Mouse (Mus musculus) small intestine, adult 2 months (tissue): ENCODE data around the gene Rpp25. TPM values are rescaled to one million over a fixed set of nuclear protein-coding genes. Genes with fewer than 3 reads are reported as not detected.

ENCODE experiments used
- H3K27ac ChIP-seq: fragments of 200-500 bp; 2 replicates; pipeline ENCODE4 v1.5.1; 2012; ENCODE audit warnings: low read depth, low read length, control low read depth, inconsistent platforms; ENCODE audit not compliant: insufficient read depth
- H3K27me3 ChIP-seq: fragments of 200-500 bp; 2 replicates; pipeline ENCODE4 v1.6.1; 2012; ENCODE audit warnings: mild to moderate bottlenecking, moderate library complexity, low read length, inconsistent platforms; ENCODE audit not compliant: control insufficient read depth, insufficient read depth
- H3K36me3 ChIP-seq: fragments of 200-500 bp; 2 replicates; pipeline ENCODE4 v1.6.1; 2012; ENCODE audit warnings: mild to moderate bottlenecking, low read length, control low read depth, inconsistent platforms; ENCODE audit not compliant: control insufficient read depth, insufficient read depth
- H3K4me1 ChIP-seq: fragments of 200-500 bp; 2 replicates; pipeline ENCODE4 v1.6.1; 2012; ENCODE audit warnings: low read length, inconsistent platforms, mixed read lengths; ENCODE audit not compliant: control insufficient read depth, insufficient read depth, insufficient read length
- H3K4me3 ChIP-seq: fragments of 200-500 bp; 2 replicates; pipeline ENCODE4 v1.5.1; 2012; ENCODE audit warnings: low read depth, mild to moderate bottlenecking, control low read depth, inconsistent platforms, low read length, moderate library complexity
- CTCF ChIP-seq: fragments of 200-500 bp; IDR thresholded peaks from 2 replicates; pipeline ENCODE4 v1.5.1; 2012; ENCODE audit warnings: low read depth, mild to moderate bottlenecking, control low read depth, inconsistent platforms, low read length, moderate library complexity, mixed read lengths; ENCODE audit not compliant: insufficient replicate concordance, insufficient read length; ENCODE audit errors: extremely low read depth
- POLR2A ChIP-seq: fragments of 200-500 bp; IDR thresholded peaks from 2 replicates; pipeline ENCODE4 v1.6.1; 2012; ENCODE audit warnings: low read depth, mild to moderate bottlenecking, control low read depth, inconsistent platforms, low read length, moderate library complexity
- WGBS: fragments of 180-500 bp; shearing (Covaris S2); methylation state at CpG from one replicate; pipeline ENCODE4 v1.1.7; 2018; 5-methylcytosine and 5-hydroxymethylcytosine counted together
- polyA plus RNA-seq: library from polyadenylated mRNA; depleted of rRNA; stranded (reverse); fragments of >200 nt; gene quantifications from 2 replicates; pipeline ENCODE4 v1.2.3, GENCODE M21; 2012; rRNA removed

Gene Rpp25
- polyA plus RNA-seq, 1 experiment = 1.2 TPM

GRCm38 (mm10) chr9:57553119-57553518 lies 49.3 kb downstream of the Rpp25 start:
- H3K36me3 ChIP-seq = peaks cover 17% of the 10 kb centered on the region
- TF ChIP-seq CTCF (no peak), POLR2A (no peak)
- H3K4me1 ChIP-seq = peaks cover 27% of the 10 kb centered on the region
- peak overlapping the region; percentile 50 for H3K27ac ChIP-seq
- WGBS = 47% methylated on average over 11 of the region's 11 CpGs
- H3K4me3 ChIP-seq = no peak overlapping the region
- no peaks in the 10 kb centered on the region for H3K27me3 ChIP-seq

GRCm38 (mm10) chr9:57554753-57555152 lies 50.9 kb downstream of the Rpp25 start:
- WGBS = 87% methylated on average over 3 of the region's 3 CpGs
- Histone ChIP-seq H3K4me1 (peaks cover 13% of the 10 kb centered on the region), H3K27me3 (no peaks in the 10 kb centered on the region), H3K4me3 (no peak overlapping the region), H3K36me3 (peaks cover 2% of the 10 kb centered on the region), H3K27ac (no peak overlapping the region)
- TF ChIP-seq POLR2A = no peak

Other genes with a start within 250 kb of the Rpp25 start
- gene 1700017B05Rik, start 241.4 kb upstream of the Rpp25 start, polyA plus RNA-seq = 14.1 and 28.7 TPM in 2 replicates
- gene Ppcdc, start 63.9 kb upstream of the Rpp25 start, polyA plus RNA-seq = 10.3 and 14.2 TPM in 2 replicates
- gene Scamp5, start 36.0 kb upstream of the Rpp25 start, polyA plus RNA-seq = 104 and 119 TPM in 2 replicates
- gene Cox5a, start 17.2 kb downstream of the Rpp25 start, polyA plus RNA-seq = 952 and 1,569 TPM in 2 replicates
- 6.0 and 8.2 TPM in 2 replicates for gene Fam219b, start 33.5 kb downstream of the Rpp25 start, polyA plus RNA-seq
- gene Mpi, start 48.7 kb downstream of the Rpp25 start, polyA plus RNA-seq = 51.8 and 117 TPM in 2 replicates
- gene Scamp2, start 56.9 kb downstream of the Rpp25 start, polyA plus RNA-seq = 89.7 and 207 TPM in 2 replicates
- 8.7 and 14.0 TPM in 2 replicates for gene Ulk3, start 85.4 kb downstream of the Rpp25 start, polyA plus RNA-seq
- not detected in 2 replicates for gene Cplx3, start 102.3 kb downstream of the Rpp25 start, polyA plus RNA-seq
- gene Lman1l, start 116.7 kb downstream of the Rpp25 start, polyA plus RNA-seq = 0.08 TPM in 1 of 2 replicates, not detected in the other
- 52.1 and 95.9 TPM in 2 replicates for gene Csk, start 149.6 kb downstream of the Rpp25 start, polyA plus RNA-seq
- gene Cyp1a2, start 179.7 kb downstream of the Rpp25 start, polyA plus RNA-seq = not detected in 2 replicates
- gene Cyp1a1, start 183.9 kb downstream of the Rpp25 start, polyA plus RNA-seq = 0.51 and 0.79 TPM in 2 replicates
- gene Edc3, start 204.5 kb downstream of the Rpp25 start, polyA plus RNA-seq = 3.7 and 8.0 TPM in 2 replicates